Mouse (Mus musculus): ENCODE data around the gene Litaf. TPM values are rescaled to one million over a fixed set of nuclear protein-coding genes. Genes with fewer than 3 reads are reported as not detected.
"Not testable (repeated sequence)": the region's sequence is repeated elsewhere in the genome, so short reads cannot be mapped to it uniquely, and the experiment has no call there.

Litaf gene
- polyA plus RNA-seq, 1 experiment: 47.8 TPM

GRCm38 (mm10) chr16:10991737-10992089, 74.2 kb downstream of the Litaf start:
- DNase-seq (ENCODE audit: low spot score): no peak

GRCm38 (mm10) chr16:10990763-10991162, 75.2 kb downstream of the Litaf start:
- no peak for DNase-seq (ENCODE audit: low spot score)

GRCm38 (mm10) chr16:10989896-10990295, 76.1 kb downstream of the Litaf start:
- DNase-seq (ENCODE audit: low spot score): no peak

GRCm38 (mm10) chr16:10989361-10989760, 76.6 kb downstream of the Litaf start:
- no peak for DNase-seq (ENCODE audit: low spot score)

- no peak for DNase-seq (ENCODE audit: low spot score)
Observed at GRCm38 (mm10) chr16:10988261-10988660, 77.7 kb downstream of the Litaf start.

GRCm38 (mm10) chr16:10984534-10984933, 81.4 kb downstream of the Litaf start:
- no peak for DNase-seq (ENCODE audit: low spot score)

- DNase-seq (ENCODE audit: low spot score): no peak
Observed at GRCm38 (mm10) chr16:10981493-10982070, 84.4 kb downstream of the Litaf start.

- DNase-seq (ENCODE audit: low spot score): no peak
Observed at GRCm38 (mm10) chr16:10979064-10979803, 86.7 kb downstream of the Litaf start.

- no peak for DNase-seq (ENCODE audit: low spot score)
Observed at GRCm38 (mm10) chr16:10977877-10978276, 88.1 kb downstream of the Litaf start.

- DNase-seq (ENCODE audit: low spot score): no peak
Observed at GRCm38 (mm10) chr16:10976202-10976631, 89.7 kb downstream of the Litaf start.

- DNase-seq (ENCODE audit: low spot score): no peak
Observed at GRCm38 (mm10) chr16:10974939-10975338, 91.0 kb downstream of the Litaf start.

GRCm38 (mm10) chr16:10974037-10974446, 91.9 kb downstream of the Litaf start:
- peak; percentile 39 for DNase-seq (ENCODE audit: low spot score)

GRCm38 (mm10) chr16:10972259-10972658, 93.7 kb downstream of the Litaf start:
- no peak for DNase-seq (ENCODE audit: low spot score)

- not testable (repeated sequence) for DNase-seq (ENCODE audit: low spot score)
Observed at GRCm38 (mm10) chr16:10969944-10970343, 96.0 kb downstream of the Litaf start.

- no peak for DNase-seq (ENCODE audit: low spot score)
Observed at GRCm38 (mm10) chr16:10969342-10969741, 96.6 kb downstream of the Litaf start.

- DNase-seq (ENCODE audit: low spot score): no peak
Observed at GRCm38 (mm10) chr16:10968299-10968698, 97.7 kb downstream of the Litaf start.

GRCm38 (mm10) chr16:10967756-10968155, 98.2 kb downstream of the Litaf start:
- no peak for DNase-seq (ENCODE audit: low spot score)

- DNase-seq (ENCODE audit: low spot score): no peak
Observed at GRCm38 (mm10) chr16:10967013-10967412, 98.9 kb downstream of the Litaf start.

- DNase-seq (ENCODE audit: low spot score): no peak
Observed at GRCm38 (mm10) chr16:10965034-10965433, 100.9 kb downstream of the Litaf start.

GRCm38 (mm10) chr16:10960916-10961315, 105.0 kb downstream of the Litaf start:
- DNase-seq (ENCODE audit: low spot score): no peak

GRCm38 (mm10) chr16:10958763-10959440, 107.1 kb downstream of the Litaf start:
- DNase-seq (ENCODE audit: low spot score): no peak

- not testable (repeated sequence) for DNase-seq (ENCODE audit: low spot score)
Observed at GRCm38 (mm10) chr16:10958307-10958706, 107.7 kb downstream of the Litaf start.

- no peak for DNase-seq (ENCODE audit: low spot score)
Observed at GRCm38 (mm10) chr16:10957794-10958193, 108.2 kb downstream of the Litaf start.
